Mouse (Mus musculus): ENCODE measurements around the gene Plcl1.

Gene Plcl1

DNA sequence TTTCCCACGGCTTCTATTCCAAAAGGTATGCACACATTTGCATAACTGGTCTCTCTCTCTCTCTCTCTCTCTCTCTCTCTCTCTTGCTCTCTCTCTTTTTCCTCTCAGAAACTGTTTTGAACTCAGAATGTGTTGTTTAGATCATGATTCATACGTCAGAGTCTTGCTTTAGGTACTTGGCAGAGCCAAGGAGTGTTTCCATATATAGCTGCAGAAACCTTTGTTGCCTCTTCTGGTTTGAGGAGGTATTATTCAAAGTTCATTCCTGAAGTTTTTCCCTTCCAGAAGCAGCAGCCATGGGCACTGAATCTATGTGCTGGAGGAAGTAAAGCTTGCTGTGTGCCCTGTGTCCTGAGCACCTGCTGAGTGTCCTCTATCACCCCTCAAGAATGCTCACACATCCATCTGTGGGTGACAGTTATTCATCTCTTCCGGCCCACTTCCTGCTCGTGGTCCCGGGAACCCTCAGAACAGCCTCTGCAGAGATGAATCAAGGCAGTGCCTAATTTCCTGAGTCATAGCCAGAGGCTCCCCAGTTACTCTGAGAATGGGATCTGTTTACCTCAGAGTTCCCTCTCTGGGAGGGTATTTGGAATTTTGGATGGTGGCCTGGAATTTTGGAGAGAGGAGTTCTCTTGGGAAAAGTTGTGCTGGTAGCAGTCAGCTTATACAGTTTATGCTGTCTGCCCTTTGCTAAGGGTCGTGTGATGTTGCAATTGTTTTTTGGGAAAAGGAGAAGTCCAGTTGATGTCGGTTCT, 123.0 kb downstream of the Plcl1 start:
- DNase-seq: peak; percentile 12

DNA sequence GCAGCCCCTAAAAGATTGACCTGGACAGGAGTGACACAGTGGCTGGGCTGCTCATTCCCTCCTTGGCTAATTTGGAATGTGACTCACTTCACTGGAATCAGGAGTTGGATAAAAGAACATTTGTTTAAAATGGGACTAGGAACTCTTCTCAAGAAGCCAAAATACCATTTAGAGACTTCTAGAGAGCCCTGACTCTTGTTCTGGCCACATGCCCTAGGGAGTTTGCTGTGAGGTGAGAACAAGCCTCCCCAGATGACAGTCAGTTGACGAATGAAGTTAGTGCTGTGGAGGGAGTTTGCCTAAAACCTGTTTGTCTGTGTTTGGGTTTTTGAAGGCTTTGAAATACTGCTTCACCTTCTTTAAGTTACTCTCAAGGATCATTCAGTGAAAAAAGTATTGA, 128.1 kb downstream of the Plcl1 start:
- no peak for DNase-seq

DNA sequence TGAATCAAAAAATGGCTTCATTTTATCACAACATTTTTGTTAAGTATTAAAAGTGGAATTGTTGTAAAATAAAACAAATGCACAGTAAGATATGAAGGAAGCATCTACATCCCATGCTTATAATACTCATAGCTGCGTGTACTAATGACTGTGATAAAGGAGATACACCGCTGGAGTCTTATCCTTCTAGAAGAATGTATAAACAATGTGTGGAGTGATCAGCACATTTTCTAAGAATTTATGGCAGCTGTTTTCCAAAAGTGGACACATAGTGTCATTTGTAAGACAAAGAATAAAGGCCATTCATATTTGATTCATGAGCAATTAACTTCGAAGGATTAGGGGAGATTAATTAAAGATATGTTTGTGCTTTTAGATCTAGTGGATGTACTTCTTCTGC, 148.7 kb downstream of the Plcl1 start:
- no peak for DNase-seq

DNA sequence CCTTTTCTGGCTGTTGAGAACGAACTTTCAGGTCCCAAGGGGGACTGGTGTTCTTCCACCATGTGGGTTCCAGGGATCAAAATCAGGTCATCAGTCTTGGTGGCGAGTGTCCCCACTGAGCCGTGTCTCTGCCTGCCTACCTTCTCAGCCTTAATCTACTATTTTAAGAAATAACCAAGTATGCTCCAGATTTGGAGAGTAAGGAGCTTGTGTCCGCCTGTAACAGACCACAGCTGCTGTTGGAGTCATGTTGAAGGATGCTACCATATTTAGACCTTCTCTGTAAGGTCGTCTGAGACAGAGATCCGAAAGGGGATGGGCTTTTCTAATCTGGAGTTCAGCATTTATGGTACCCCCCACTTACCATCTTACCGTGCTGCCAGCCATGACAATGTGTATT, 152.2 kb downstream of the Plcl1 start:
- DNase-seq: no peak

DNA sequence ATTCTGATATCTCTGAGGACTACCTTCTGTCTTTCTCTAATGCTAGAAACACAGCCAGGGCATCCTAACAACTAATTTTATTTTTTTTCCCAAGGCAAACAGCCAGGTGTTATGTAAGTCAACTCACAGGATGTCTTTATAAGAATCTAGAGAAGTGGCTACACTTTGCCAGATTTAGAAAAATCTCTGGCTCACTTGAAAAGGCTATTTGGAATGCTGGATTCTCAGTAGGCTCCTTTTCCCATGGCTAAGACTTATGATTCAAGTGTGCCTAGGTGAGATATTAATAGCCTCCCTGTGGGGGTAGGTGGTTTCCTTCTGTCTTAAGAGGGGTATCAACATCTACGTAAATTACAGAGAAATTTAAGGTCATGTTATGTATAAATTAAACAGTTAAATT, 152.7 kb downstream of the Plcl1 start:
- no peak for DNase-seq

DNA sequence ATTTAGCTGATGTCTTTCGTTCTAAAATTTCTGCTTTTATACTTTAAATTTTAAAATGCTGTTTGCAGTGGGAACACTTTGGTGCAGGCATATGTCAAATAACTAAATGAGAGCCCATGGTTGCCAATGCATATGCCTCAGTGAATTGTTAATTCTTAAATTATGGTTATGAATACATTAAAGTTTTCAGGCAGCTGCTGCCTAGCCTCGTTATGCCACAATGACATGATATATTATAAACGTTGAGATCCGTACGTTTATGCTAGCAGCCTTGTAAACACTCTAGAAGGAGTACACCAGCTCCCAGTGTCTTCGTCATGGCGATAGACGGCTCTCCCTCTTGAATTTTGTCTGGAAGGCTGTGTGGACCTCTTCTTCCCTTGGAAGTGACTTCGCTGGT, 154.3 kb downstream of the Plcl1 start:
- peak; percentile 10 for DNase-seq

DNA sequence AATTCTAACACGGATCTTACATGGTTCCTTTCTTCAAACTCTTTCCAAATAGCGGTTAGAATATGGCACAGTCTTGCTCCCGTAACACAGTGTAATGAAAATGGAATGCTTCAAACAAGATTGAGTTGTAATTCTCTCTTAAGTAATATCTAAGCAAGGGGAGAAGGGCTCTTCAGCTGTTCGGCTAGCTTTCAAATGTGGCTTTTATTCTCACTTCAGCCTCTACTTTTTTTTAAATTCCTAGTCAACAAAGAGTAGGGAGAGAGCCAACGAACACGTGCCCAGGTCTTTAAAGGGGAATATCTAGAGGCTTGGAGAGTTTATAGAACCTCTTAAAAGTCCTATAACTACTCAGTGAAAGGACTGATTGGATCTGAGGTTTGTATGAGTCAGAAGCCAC, 160.2 kb downstream of the Plcl1 start:
- DNase-seq: no peak

DNA sequence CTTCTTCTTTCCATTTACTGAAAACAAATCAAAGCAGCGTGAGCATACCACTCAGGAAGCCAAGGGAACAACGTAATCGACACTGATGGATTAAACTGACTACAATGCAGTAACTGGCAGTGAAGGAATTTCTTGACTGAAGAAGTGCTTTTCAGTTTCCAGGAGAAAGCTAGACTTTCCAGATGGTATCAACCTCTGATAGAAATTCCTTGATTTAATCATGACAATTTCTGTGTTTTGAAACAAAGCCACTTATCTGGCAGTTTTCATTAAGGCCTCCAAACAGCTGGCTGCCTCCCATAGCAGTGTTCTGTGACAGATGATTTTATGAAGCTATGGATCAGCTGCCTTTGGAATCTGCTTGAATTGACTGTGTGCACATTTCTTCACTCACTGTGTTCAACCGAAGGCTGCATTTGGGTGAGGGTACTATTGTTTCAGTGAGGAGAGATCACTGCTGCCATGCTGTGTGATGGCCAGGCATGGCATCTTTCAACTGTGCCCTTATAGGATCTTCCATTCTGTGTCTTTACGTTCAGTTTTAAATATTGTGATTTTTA, 162.2 kb downstream of the Plcl1 start:
- DNase-seq: no peak

DNA sequence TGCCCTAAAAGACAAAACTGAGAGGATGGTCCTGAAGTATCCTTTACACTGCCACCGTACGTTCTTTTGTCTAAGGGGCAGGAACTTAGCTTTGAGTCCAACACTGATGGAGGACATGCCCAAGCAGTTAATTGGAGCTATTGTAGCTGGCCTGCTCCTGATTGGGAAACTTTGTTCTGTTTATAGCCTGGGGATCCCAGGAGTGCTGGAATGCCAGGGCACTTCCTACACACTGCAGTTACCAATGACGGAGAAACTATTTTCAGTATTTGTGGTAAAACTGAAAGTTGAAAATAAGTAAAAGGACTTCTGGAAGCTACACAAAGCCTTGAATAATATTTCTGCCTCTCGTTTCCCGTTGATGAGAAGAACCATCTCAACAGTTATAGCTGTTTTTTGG, 164.5 kb downstream of the Plcl1 start:
- no peak for DNase-seq

DNA sequence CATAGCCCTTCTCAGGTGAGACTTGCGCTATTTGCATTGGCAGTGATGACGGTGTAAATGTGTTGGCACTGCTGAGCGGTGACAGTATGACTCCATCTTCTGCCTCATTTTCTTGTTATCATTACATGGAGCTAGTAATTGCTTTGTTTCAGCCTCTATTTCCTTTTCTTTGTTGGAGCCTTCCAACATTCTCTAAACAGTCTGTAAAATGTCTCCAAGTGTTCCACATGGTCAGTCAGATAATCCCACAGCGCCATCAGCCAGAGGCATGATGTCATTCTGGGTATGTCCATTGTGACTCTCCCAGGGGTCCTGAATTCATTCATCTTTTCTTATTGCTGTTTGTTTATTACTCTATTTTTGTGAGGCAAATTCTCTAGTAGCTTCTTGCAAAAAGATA, 165.7 kb downstream of the Plcl1 start:
- no peak for DNase-seq

DNA sequence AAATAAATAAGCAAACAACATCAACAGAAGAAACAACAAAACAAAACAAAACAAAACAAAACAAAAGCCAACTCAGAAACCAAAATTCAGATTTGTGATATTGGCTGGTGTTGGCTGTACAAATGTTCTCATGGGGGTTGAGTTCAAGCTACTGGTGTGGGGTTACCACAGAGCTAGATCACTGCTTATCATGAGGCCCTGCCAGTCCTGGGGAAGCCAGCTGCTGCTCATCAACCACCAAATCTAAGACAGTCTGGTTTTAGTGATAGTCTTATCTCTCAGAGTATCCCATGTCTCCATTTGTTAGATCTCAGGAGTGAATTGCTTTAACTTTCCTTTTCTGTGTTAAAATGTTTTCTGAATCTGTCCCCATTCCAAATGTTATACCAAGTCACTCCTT, 166.5 kb downstream of the Plcl1 start:
- no peak for DNase-seq

DNA sequence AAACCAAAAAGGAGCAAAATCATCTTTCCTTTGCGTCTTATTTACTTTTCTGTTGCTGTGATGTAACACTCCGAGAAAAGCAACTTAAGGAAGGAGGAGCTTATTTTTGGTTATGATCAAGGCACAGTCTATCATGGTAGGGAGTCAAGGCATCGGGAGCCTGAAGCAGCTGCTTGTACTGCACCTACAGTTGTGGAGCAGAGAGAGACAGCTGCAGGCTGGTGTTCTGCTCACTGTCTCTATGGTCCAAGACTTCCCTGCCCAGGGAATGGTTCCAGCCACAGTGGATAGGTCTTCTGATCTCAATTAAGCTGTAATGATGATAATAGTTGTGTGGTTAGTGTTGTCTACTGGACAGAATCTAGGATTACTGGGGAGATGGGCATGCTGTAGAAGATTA, 166.9 kb downstream of the Plcl1 start:
- no peak for DNase-seq

DNA sequence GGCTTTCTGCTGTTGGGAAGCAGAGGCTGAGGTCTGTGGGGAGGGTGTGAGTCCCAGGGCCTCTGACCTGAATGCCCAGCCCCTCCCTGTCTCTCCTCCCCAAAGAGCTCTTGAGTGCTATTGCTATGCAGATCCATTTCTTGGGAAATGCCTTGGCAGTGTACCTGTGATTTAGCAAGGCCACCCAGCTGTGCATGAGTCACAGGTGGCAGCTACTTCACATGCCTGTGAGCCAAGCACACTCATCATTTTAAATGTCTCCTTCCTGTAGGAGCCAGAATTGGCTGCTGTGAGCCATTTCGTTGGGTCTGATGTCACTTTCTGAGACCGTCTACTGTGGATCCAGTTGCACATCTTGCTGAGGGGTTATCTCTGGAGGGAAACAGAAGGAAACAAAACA, 170.2 kb downstream of the Plcl1 start:
- DNase-seq: no peak

DNA sequence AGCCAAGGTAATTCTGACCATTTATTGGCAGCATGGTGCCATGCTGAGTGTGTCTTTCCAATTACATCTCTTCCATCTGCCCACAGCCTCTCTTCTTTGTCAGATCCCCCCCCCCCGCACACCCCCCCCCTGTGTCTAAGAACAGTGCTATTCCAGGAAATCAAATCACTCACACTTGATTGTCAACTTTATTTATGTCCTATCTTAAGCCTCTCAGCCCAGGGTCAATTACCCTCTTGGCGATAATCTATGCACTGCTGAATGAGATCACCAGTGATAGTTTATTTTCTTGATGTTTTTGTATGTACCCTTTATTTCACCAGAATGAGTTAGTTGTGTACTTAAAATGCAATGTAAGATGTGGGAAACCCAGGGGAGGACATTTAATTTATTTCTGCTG, 176.0 kb downstream of the Plcl1 start:
- DNase-seq: peak; percentile 8

DNA sequence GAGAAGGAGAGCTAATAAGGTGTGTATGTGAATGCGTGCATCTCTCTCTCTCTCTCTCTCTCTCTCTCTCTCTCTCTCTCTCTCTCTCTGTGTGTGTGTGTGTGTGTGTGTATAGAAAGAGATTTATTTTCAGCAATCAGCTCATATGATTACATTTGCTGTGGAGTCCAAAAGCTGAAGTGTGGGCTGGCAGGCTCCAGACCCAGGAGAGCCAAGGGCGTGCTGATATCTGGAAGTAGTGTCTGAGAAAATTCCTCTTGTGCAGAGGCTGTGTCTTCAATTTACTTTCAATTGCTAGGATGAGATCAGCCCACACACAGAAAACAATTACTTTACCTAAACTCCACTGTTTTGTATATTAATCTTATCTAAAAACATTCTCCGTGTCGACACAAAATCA, 179.7 kb downstream of the Plcl1 start:
- no peak for DNase-seq

DNA sequence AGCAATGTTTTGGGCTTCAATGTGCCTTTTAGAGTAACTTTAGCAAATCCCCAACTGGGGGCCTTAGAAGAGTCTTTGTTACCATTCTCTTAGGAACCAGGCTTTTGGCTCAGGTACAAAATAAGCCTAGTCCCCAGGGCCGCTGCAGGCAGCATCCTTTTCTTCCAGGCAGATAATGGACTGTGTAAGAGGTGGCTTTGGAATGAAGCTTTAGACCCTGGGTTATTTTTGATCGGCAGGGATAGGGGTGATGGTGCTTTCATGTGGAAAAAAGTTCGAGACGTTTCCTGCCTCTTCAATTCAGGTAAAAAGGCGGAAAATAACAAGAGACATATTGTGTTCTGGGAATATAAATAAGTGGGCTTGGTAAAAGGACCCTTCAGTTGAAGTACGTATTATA, 182.4 kb downstream of the Plcl1 start:
- peak; percentile 52 for DNase-seq

DNA sequence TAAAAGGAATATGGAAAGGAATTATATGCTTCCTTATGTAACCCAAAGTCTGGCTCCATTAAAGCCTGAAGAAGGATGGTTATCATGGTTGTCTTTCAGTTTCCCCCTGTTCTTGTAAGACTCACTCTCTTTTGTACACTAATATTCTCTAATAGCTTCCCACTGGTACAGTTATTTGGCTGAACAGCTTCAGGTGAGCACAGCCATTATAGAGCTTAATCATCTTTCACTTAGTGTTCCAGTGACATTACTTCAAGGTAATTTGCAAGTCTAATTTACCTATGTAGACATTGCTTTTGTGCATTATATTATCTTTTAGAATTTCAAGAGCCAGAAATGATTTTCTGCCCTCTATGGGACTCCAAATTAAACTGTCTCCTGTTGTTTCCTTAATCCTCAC, 184.3 kb downstream of the Plcl1 start:
- DNase-seq: no peak

DNA sequence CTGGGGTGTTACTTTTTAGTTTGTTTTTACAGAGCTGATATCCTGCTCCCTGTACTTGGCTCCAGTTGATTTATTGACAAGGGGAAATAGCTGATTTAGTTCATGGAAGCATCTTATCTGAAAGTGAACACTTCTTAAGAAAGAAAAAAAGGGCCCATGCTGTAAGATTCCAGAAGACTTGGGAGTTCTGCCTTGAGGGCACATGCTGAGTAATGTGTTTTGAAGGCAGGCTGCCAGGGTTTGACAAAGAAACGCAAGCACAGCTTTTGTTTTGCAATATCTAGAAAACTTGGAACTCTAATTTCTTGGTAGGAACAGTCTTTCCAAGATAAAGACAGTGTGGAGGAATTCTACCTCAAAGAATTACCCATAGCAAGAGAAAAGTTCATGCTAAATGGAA, 194.8 kb downstream of the Plcl1 start:
- DNase-seq: no peak

DNA sequence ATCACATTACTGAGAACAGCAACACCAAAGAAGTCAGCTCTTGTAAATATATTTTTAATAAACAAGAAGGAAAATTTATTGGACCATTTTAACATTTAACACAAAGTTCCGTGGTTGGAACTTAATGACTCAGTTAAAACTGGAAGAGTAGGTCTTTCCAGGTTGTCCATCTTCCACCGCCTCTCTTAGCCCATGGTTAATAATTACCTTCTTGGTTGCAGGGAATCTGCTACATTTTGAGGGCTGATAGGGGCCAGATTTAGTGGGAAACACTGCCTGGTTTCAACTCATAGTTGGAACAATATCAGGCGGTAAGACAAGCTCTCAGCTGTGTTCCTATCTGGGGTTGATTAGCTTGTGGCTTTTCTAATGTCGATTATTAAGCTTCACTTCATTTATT, 198.9 kb downstream of the Plcl1 start:
- DNase-seq: no peak

DNA sequence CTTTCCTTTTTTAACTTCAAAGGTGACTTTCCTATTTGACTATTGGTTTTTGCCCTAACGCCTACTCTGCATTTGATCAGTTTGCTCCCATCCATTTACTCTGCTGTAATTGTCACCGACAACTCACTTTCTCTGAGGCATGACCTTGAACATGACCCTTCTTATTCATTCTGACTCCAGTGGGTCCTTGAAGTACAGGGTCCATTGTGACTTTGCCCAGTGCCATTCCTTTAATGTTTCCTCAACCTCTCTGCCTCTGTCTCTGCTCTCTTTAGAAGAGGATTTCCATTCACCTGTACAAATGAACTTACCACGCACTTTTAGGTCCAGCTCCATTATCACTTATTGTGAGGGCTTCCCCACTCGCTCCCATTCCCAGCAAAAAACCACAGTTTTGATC, 199.7 kb downstream of the Plcl1 start:
- no peak for DNase-seq

DNA sequence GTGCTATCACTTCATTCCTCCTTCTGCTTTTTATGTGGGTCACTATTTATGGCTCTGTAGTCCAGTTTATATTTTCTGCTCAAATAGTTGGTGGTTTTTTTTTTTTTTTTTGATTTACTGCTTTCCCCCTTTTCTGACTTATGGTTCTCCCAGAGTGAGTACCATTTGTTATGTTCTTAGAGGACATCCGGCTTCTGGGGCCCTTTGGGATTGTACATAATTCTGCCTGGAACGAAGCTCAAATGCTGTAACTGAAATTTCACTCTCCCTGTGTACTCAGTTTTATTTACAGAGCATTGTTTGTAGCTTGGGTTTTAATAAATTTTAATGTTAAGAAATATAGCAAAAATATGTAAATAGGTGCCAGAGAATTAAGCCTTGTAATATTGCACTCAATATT, 200.2 kb downstream of the Plcl1 start:
- DNase-seq: no peak

DNA sequence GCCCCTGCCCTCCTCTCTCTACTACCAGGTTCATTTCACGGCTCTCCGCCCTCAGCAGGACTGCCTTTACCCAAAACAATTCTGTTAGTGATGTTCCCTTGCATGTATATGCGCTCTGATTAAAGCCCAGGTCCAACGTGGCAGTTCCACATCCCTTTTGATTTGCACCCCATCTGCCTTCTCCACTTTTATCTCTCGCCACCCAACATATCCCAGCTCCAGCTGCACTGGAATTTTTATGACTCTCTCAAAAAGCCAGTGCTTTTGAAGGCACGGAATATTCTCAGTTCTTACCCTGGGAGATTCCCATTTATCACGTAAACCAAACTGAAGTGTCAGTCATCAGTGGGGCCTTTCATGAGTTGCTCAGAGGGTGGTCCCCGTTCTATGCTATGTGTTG, 200.7 kb downstream of the Plcl1 start:
- no peak for DNase-seq

DNA sequence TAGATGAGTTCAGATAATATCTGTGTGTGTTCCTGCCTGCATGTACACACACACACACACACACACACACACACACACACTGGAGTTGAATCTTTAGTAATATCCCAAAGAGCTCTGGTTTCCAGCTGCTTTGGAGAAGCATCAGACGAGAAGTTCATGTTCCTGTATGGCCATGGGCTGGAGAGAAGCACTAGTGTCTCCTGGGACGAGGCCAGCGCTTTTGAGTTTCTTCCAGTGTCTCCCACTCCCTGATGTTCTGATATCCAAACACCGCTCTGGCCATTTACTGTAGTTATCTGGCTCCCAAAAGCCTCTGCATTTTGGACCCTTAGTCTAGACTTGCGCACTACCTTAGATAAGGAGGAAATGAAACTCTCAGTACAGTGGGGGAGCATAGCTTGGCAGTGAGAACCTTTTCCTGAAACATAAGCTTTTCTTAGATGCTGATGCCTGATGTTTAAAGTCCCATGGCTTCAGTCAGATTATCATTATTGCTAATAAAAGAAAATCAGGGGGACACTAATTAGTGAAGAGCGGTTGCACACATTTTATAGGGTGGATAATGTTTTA, 207.1 kb downstream of the Plcl1 start:
- DNase-seq: no peak

DNA sequence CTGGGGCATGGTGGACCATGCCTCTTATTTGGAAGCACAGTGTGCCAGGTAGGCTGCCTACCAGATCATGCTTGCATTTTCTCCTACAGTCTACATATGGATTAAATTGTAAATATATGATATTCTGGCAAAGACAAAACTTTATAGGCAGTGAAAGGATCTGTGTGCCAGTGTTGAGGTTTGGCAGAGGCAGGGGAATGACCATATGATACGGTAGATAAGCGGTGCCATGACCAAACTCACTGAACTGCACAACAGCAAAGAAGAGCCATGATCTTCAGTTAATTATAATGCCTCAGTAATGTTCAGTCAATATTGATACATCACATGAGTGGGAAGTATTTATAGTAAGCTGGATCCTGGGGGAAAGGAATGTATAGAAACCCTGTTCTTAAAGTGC, 212.1 kb downstream of the Plcl1 start:
- no peak for DNase-seq
